Mouse (Mus musculus) embryonic fibroblast, embryonic 13.5 days (primary cell): ENCODE results near the gene Chd4.

ENCODE experiments used
- CTCF ChIP-seq: IDR thresholded peaks from 2 replicates; pipeline ENCODE4 v1.5.1; 2011; ENCODE audit warnings: mild to moderate bottlenecking, control low read depth, low read length, moderate library complexity, borderline replicate concordance; ENCODE audit not compliant: insufficient read depth
- POLR2A ChIP-seq: IDR thresholded peaks from 2 replicates; pipeline ENCODE4 v1.6.1; 2011; ENCODE audit warnings: low read depth, mild to moderate bottlenecking, control low read depth, low read length, moderate library complexity

GRCm38 (mm10) chr6:125088561-125089321 is 7.0 kb upstream of the Chd4 start:
- TF ChIP-seq CTCF (no peak), POLR2A (no peak)
